Mouse (Mus musculus) cerebellum, postnatal 36 days (tissue): ENCODE measurements around the gene Mrps23.
"Not testable (repeated sequence)": the region's sequence is repeated elsewhere in the genome, so short reads cannot be mapped to it uniquely, and the experiment has no call there.

ENCODE experiments used
- DNase-seq, 2 experiments: peaks; one replicate each; pipeline ENCODE4 v3.0.0; 2021 to 2022; ENCODE audit warnings: mixed read lengths in 2 of 2

The Mrps23 gene

DNA sequence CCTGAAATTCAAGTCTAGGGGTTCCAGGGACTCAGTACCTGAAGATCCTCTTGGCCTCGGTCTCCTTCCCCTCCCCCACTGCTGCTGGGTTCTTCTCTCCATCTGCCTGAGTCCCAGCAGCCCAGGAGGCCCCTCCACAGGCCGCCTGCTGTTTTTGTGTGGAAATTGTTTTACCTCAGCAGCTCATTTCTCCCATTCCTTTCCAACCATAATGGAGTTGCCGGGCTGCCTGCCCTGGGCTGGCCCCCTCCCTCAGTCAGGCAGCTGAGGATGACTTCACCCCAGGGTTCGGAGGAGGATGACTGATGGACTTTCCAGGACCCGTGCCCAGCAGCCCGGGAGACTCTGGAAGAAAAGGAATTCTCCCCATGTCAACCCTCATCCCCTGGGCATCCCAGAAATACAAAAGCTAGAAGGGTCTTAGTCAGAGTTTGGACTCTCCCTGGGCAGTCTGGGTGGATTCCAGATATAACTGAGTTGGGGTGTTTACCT, 23.7 kb upstream of the Mrps23 start:
- DNase-seq = no peak

DNA sequence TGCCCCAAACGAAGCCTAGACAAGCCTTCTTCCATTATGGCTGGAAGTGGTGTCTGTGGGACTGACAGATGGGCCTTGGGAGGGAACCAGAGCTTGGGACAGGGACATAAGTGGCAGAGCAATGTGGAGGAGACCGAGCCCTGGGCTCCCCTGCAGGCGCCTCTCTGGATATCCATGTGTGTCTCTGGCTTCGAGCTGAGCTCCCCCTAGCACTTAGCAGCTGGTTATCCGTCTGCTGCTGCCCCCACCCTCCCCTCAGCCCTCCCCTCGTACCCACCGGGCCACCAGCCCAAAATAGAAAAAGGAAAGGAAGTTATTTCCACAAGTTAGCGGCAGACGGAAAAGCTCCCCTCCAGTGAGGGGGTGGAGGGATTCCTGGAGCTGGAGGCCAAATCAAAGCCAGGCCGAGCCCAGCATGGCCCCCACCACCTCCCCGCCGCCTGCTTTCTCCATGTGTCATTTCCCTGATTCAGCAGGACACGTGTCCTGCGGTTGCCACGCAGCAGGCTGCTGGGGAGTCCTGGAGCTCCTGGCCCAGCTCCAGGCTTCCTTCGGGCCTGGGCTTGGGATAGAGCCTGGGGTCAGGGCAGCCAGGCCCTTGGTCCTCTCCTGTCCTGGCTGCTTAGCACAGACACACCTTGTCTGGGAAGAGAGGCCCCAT, 23.1 kb upstream of the Mrps23 start:
- peak in 1 of 2 experiments; percentile 50 for DNase-seq

DNA sequence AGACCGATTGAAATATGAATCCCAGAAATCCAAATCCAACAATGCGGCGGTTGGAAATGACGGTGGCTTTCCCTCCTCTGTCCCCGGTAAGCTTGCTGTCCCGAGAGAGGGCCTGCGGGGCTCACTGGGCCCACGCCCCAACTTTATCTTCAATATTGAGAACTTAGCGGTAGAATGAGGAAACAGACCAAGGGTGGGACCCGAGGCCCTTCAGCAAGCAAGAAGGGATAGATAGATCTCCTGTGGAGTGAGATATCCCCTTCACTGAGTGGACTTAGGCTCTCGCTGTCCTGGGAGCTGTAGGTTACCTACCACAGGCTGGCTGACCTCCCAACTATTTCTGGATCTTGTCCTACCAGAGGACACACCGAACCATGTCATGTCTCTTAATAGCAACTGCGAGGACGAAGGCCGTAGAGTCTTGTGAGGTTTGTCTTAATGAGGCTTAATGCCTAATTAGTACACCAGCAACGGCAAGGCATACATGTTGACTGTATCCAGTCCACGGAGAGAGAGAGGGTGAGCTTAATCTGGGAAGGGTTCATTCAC, 19.5 kb upstream of the Mrps23 start:
- DNase-seq = no peak

DNA sequence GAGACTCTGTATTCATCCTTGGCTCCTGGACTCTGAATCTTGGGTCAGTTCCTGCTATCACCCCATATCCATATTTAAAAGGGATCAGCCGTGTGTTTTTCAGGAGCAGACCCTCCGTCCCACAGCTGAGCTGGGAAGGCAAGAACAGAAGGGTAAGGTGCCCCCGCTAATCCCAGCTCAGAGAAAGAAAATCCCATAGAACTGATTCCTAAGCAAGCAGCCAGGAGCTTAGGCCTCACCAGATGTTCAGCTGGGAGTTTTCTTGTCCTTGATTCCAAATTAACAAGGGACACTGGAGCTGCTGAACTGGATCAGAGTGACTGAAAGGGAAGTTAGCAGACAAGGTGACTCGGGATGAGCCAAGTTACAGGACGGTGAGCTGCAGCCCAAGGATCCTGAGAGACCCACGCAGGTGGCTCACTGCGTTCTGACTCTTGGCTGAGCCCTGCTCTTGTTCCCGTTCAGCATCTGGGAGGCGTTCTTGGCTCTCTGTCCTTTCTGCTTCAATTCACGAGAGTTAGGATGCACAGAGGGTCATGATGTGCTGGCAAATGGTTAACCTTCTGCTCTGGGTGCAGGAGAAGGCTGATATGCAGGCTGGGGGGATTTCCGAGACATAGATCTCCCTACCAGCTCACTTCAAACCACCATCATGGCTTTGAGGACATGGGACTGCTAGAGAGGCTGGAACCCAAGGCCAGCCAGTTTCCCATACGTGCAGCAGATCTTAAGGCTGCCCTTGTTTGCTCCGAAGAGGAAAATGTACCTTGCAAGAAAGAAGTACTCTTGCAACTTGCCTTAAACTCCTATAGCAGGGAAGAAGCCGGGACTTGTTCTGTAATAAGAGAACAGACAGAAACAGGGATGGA, 17.9 kb upstream of the Mrps23 start:
- DNase-seq = no peak

DNA sequence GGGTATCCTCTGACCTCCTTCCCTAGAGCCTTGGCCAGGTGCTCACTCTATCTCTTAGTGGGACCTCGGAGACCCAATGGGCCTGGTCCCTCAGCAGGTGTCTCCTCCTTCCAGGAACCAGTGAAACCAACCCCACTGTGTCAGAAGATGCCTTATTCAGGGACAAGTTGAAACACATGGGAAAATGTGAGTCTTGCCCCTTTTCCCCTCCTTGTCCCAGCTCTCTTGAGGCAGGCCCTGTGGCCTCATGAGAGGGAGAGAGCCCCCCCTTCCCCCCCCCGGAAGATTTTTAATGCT, 17.3 kb upstream of the Mrps23 start:
- DNase-seq = no peak

DNA sequence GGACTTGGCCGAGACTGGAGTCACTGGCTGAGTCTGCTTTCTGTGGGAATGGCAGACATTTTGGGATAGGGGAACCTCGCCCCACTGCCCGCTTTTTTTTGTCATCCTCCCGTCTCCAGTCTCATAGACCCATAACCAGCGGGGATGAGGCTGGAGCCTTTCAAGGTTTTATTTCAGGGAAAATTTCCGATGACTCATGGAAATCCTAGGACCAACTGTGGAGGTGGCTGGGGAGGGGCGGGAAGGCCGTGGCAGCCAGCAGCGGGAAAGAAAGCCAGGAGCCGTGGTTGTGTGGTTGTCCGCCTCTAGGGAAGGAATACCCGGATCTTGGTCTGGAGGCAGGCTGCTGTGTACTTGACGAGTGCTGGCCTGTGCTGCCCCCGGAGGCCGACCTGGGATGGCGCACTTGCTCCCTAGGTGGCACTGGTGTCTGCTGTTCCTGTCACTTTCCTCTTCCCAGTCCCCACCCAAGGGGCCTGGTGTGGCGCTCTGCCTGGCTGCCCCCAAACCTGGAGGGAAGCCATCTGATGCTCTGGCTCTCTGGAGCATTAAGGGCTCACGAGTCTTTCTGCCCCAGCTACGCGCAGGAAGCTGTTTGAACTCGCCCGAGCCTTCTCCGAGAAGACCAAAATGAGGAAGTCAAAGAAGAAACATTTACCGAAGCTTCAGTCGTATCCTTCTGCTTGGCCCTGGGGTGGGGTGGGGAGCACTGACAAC, 16.6 kb upstream of the Mrps23 start:
- DNase-seq = peak; percentile 87 to 91

DNA sequence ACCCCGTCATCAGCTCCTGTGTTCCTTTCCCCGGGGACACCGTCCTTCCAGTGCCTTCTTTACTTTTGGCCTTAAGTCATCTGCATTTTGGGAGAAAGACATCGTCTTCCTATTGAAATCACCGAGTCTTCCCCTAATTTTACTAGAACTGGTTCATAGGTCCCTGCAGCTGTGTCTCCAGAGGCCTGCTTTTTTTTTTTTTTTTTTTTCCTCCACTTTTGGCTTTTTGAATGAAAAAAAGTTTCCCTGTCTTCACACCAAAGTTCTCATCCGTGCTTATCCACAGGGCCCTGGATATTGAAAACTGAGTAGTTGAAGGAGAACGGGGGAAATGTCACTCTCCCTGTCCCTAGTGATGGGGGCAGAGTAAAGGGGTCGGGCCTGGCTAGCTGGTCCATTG, 16.0 kb upstream of the Mrps23 start:
- no peak for DNase-seq

DNA sequence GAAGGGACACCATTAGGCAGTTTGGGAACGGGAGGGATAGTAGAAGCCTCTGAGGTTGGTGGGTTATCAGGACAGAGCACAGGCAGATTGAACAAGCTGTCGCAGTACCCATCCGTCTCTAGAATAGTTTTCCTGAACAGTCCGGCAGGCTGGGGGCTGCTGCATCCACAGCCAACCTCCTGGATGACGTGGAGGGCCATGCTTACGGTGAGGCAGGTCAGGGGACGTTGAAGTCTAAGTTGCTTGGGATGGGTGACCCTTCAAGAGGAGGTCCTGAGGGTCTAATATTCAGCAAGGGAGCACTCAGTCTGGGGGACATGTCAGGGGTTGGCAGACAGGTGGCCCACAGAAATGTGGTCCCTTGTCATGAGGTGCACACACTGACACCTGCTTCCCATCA, 15.6 kb upstream of the Mrps23 start:
- no peak for DNase-seq

DNA sequence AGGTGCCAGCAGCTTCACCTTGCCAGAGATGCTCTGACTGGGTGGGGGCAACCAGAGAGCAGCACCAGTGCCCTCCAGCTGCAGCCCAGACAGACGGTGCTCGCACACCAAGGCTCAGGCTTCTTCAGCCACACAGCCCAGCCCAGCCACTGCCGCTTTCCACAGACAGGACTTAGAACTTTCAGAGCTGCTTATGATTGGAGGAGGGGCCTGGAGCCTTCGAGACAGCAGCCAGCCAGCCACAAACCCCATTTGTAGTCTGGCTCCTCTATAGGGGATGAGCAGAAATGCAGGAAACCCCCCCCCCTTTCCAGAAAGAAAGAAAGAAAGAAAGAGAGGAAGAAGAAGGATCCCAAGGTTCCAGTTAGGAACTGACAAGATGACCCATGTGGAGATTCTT, 11.6 kb upstream of the Mrps23 start:
- no peak for DNase-seq

DNA sequence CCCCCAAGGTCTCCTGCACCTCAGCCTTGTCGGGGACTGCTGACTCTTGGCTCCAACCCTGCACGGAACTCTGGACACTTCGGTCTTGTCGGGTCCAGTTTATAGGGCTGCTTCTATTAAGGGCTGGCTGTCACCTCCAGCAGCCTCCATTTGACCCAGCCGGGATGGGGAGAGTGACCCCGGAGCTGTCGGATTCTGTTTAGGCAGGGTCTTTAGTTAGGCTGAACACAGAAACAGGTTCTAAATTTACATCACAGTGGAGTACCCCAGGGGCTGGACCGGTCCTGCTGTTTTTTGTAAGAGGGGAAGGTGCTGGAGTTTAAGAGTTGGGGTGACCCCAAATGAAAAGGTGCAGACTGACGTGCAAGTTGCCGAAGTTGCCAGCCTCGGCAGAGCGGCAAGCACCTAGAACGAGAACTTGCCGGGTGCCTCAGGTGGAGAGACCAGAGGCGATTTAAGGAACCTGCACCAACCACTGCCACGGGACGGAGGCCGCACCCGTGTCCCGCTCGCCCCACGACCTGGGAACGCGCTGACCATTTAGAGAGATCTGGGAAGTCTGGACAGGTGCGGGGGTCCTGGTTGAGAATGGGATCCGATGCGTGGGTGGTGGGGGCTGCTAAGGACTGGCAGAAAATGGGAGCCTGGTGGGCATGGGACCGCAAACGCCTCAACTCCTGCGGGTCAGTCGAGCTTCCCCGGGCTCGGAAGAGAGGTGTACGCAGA, 10.9 kb upstream of the Mrps23 start:
- DNase-seq = no peak

DNA sequence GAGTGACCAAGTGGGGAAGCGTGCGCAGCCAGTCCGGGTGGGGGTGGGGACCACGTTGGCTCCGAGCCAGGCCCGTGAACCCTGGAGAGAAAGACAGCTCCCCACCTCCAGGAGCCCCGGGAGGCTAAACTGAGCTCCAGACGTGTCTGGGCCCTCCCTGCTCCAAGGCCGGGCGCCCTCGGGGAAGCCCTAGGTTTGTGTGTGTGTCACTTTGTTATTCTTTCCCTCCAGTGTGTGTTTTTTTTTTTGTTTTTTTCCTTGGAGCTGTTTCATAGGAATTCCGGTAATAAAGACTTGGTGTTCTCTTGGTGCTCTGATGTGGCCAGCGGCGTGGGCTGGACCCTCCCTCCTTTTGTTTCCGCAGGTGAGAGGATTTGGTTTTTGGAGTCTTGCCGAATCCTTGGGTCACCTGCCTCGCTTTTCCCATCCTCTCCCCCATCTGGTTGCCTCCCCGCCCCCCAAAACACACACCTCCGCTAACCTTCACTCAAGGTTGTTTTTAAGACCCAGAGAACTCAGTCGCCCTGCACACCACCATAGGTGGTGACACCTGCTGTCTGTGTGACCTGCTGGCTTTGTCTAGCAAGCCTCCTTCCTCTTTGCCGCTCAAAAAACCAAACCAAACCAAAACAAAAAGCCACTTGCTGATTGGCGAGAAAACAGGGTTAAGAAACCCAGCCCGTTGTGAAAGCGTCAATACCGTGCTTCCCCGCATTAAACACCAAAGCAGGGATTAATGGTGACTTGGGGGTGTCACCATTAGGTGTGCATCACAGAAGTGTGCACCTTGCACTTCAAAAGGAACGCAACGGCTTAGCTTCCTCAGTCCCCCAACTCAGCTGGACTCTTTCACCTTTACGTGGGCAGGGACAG, 10.1 kb upstream of the Mrps23 start:
- DNase-seq = no peak

DNA sequence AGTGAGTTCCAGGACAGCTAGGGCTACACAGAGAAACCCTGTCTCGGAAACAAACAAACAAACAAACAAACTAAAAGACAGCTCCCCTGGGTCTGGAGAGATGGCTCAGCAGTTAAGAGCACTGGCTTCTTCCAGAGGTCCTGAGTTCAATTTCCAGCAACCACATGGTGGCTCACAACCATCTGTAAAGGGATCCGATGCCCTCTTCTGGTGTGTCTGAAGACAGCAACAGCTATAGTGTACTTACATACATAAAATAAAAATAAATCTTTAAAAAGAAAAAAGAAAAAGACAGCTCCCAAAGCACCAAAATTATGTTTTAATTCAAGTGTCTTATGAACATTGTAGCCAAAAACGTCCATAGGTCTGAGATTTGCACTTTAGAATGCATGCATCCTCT, 8.5 kb upstream of the Mrps23 start:
- DNase-seq = not testable (repeated sequence)

DNA sequence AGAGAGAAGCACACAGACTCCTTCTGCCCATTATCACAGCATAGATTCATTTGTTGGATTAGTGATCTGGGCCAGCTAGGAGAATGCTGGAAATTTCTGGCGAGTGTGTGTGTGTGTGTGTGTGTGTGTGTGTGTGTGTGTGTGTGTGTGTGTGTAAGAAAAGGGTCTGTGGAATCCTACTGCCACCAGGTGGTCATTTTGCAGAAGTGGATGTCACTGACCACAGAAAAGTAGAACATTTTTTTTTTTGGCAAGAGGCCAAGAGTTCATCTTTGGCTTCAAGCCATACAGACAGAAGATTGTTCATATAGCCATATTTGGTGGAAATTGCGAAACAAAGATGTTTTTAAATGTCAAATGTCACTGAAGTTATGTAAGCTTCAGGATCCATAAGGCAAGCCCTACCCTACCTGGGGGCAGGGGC, 7.0 kb upstream of the Mrps23 start:
- DNase-seq = peak; percentile 63 to 71

DNA sequence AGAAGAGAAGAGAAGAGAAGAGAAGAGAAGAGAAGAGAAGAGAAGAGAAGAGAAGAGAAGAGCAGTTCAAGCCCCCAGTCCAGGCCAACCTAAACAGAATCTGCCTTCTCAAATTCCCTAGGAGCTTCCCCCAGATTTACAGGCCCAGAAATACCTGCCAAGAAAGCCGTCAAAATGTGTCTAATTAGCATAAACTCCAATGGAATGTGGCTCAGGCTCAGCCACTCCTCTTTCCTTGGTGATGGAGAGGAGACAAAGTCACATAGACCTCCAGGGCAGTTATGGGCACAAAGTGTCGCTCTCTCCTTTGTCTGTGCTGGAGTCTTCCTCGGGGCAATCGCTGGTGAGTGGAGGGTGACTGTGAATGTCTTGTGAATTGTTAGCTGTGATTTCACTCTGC, 6.0 kb upstream of the Mrps23 start:
- no peak for DNase-seq

DNA sequence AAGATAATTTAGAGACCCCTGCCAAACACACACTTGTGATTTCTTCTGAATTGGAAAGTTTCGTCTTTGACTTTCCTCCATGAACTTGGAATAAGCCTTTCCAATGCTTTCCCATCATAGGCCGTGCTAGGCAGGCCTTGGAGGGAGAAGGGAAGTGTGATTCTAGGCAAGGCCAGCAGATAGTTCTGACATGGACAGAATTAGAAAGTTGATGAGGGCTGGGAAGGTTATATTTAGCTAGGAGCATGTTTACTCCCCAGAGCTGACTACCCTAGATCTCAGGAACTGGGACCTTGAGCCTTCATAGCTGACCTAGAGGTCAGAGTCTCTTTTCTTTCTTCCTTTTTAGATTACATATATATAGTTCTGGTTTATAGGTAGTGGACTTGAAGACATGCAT, 3.0 kb upstream of the Mrps23 start:
- no peak for DNase-seq

DNA sequence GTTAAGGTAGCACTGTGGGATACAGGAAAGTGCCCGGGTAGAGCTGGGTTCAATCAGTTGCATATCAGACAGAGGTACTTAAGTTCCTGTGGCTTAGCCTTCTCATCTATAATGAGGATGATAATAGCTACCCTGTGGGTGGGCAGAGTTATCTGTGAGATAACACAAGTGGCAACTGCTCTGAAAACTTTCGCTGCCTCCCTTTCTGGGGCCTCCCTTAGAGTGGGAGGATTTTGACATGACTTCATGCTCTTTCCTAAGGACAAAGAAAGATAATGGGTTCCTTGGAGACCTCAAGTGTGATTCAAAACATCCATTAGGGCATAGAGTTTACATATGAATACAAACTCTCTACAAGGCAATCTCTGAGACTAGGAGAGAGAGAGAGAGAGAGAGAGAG, 2.1 kb upstream of the Mrps23 start:
- DNase-seq = no peak

DNA sequence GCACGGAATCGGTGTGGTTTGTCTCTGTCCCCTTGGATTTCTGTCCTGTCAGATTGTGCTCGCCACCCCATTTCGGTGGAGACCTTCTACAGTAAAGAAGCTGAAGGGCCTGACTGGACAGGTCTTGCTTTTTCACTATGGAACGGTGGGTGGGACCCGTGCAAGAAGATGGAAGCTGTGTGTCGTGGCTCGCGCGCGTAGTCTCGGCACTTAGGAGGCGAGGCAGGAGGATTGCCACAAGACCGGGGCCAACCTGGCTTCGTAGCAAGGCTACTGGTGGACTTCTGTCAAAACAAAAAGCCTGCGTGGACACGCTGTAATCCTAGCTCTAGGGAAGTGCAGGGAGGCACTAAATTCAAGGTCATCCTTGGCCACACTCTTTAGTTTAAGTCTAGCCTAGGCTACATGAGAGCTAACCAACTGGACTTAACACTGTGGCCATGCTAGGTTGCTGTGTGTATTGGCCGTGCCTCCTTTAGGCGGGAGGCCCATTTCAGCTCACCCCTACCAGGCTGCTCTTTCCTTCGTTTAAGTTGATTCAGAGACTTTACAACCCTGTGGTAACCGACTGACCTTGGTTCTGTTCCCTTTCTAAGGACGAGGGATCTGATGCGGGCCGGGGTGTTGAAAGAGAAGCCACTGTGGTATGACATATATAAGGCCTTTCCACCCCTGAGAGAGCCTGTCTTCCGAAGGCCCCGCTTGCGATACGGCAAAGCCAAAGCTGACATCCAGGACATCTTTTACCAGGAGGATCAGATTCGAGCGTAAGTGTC, 593 bp downstream of the Mrps23 start:
- DNase-seq = no peak

DNA sequence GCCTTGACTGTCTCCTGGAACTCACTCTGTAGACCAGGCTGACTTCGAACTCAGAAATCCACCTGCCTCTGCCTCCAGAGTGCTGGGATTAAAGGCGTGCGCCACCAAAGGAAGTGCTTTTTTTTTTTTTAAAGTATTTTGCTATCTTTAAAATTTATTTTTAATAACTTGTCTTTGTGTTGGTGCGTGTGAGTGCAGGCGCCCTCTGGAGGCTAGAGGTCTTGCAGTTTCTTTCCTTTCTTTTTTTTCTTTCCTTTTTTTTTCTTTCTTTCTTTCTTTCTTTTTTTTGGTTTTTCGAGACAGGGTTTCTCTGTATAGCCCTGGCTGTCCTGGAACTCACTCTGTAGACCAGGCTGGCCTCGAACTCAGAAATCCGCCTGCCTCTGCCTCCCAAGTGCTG, 2.4 kb downstream of the Mrps23 start:
- not testable (repeated sequence) for DNase-seq

DNA sequence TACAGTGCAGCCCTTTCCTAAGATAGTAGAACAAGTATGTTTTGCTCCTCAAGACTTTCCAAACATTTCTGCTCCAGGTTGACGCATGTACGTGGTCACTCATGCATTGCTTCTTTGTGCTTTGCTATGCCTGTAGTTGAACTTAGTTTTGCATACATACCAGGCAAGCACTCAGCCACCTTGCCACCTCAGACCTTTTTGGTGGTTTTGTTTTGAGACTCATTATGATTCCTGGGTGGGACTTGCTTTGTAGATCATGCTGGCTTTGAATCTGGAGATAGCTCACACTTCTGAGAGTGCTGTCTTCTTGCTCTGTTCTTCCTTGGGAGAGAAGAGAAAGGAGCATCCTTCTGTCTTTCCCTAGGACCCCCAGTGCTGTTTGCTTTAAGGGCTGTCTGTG, 3.5 kb downstream of the Mrps23 start:
- no peak for DNase-seq

DNA sequence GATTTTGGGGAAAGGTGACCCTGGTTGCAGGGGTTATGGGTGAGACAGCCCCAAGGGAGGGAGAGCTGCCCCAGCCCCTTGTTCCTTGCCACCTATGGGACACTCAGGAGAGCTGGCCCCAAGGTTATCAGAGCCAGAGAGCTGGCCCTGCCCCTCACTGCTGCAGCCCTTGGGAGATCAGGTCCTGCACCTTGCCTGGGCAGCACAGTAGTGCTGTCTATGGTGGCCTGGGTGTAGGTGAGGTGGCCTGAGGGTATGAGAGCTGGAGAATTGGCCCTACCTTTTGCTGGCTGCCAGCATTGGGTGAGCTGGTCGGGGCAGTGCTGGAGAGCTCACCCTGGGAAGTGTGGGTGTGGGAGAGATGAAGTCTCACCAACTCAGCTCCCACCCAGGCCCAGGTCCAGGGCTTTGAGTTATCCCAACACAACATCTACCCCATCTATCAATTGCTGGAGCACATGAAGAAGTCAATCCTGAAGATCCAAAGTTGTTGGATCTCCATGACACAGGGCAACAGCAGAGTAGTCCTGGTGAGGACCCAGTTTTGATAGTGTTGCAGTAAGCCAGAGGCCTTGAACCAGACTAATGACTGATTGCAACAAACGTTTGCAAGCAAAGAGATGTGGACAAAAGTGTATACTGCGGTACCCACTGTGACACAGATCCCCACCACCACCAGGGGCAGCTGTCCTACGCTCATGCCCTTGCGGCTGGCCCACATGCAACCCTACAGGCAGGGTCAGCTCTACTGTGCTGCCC, 7.8 kb downstream of the Mrps23 start:
- DNase-seq = no peak
